Mouse (Mus musculus): ENCODE data around the gene Gm38394. TPM values are rescaled to one million over a fixed set of nuclear protein-coding genes. Genes with fewer than 3 reads are reported as not detected.
A peak's percentile ranks its signal among the peaks of the same experiment; 100 is the strongest.

The Gm38394 gene
- total and polyA plus RNA-seq, 3 experiments = 2.7 to 8.2 (median 4.7) TPM

DNA sequence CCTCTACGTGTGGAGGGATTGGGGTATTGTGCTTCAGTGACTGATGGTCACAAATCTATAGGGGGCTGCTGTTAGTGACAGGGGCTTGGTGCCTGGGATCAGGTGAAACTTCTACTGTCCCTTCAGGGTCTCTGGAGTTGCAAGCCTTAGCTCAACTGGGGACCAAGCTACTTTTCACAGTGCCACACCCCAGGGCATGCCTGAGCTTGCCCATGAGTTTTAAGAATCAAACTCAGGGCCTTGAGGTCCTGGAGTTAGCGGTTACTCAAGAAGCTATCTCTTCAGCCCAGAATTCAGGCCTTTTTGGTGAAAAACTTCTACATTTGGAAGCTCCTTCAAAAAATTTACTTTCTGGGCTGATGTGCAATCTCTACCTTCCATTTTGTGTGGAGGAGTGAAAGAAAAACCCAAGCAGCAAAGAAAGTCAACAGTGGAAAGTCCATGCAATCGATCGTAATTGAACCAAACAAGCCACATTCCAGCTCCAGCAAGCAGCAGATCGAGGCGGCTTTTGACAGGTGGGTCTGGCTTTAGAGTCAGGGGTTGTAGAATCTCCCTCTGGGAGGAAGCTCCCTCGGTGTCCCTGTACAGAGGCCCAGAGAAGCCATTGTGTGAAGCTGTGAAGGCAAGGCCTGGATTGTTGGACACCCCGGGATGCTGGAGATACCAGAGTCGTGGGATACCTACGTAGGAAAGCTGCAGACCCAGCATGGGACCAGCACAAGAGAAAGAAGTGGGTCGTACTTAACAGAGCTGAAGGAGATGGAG, 3.3 kb upstream of the Gm38394 start:
- H3K9me3 ChIP-seq (replicated peaks; ENCODE audit: low read length) = no peaks in the 10 kb centered on the region
- TF ChIP-seq MXI1 (IDR thresholded peaks at IDR 0.05; ENCODE audit: low read depth, low read length) = peak; percentile 64; the same call in 1 of the 2 replicates
- TF ChIP-seq USF1 (IDR thresholded peaks at IDR 0.05; ENCODE audit: low read depth, low read length) = no peak
- TF ChIP-seq POLR2A (IDR thresholded peaks at IDR 0.05; ENCODE audit: low read depth, low read length) = peak; percentile 54
- TF ChIP-seq SIN3A (IDR thresholded peaks at IDR 0.05; ENCODE audit: low read length) = 0 out of 2 replicates have a peak, but pooled peaks have one; percentile 57
- TF ChIP-seq ZNF384 (IDR thresholded peaks at IDR 0.05; ENCODE audit: low read depth, low read length) = no peak
- TF ChIP-seq CHD1 (IDR thresholded peaks at IDR 0.05; ENCODE audit: low read depth, low read length) = peak; percentile 98
- TF ChIP-seq ETS1 (conservative IDR thresholded peaks at IDR 0.05; ENCODE audit: low read depth, low read length) = no peak; the same call in 1 of the 2 replicates
- TF ChIP-seq MEF2A (IDR thresholded peaks at IDR 0.05; ENCODE audit: borderline replicate concordance, low read depth, low read length) = peak; percentile 36; the same call in 1 of the 2 replicates
- no peak for TF ChIP-seq UBTF (IDR thresholded peaks at IDR 0.05; ENCODE audit: low read depth, low read length)
- peak; percentile 61; the same call in 1 of the 2 replicates for TF ChIP-seq TCF12 (IDR thresholded peaks at IDR 0.05; ENCODE audit: low read depth, low read length)
- no peak for TF ChIP-seq JUN (IDR thresholded peaks at IDR 0.05; ENCODE audit: insufficient read depth, low read depth, low read length)
- 0 out of 2 replicates have a peak, but pooled peaks have one; percentile 53 for TF ChIP-seq KAT2A (IDR thresholded peaks at IDR 0.05; ENCODE audit: insufficient replicate concordance, low read length)
- TF ChIP-seq IRF4 (IDR thresholded peaks at IDR 0.05; ENCODE audit: low read depth, low read length) = peak; percentile 52; the same call in 1 of the 2 replicates
- 0 out of 2 replicates have a peak, but pooled peaks have one; percentile 41 for TF ChIP-seq E2F4 (IDR thresholded peaks at IDR 0.05; ENCODE audit: insufficient replicate concordance, low read depth, low read length)
- TF ChIP-seq TBP (conservative IDR thresholded peaks at IDR 0.05; ENCODE audit: low read depth, low read length) = no peak
- TF ChIP-seq HCFC1 (IDR thresholded peaks at IDR 0.05; ENCODE audit: low read depth, low read length) = peak; percentile 47
- peak; percentile 46; the same call in 1 of the 2 replicates for TF ChIP-seq NELFE (IDR thresholded peaks at IDR 0.05; ENCODE audit: low read depth, low read length)
- no peak for TF ChIP-seq ZMIZ1 (IDR thresholded peaks at IDR 0.05; ENCODE audit: low read depth, low read length)
- TF ChIP-seq MYC (IDR thresholded peaks at IDR 0.05; ENCODE audit: low read depth, low read length) = no peak; the same call in 1 of the 2 replicates
- peak; percentile 59 for TF ChIP-seq EP300 (IDR thresholded peaks at IDR 0.05; ENCODE audit: low read length)
- peak; percentile 57 for TF ChIP-seq MAX (IDR thresholded peaks at IDR 0.05; ENCODE audit: low read length)
- peak; percentile 18; the same call in 1 of the 2 replicates for TF ChIP-seq BHLHE40 (IDR thresholded peaks at IDR 0.05; ENCODE audit: low read depth, low read length)
- 0 out of 2 replicates have a peak, but pooled peaks have one; percentile 36 for TF ChIP-seq MAZ (IDR thresholded peaks at IDR 0.05; ENCODE audit: low read depth, low read length)
- TF ChIP-seq ELF1 (IDR thresholded peaks at IDR 0.05; ENCODE audit: low read depth, low read length) = no peak
- TF ChIP-seq SMC3 (IDR thresholded peaks at IDR 0.05; ENCODE audit: low read depth, low read length) = no peak
- H3K4me2 ChIP-seq (ENCODE audit: insufficient read depth, low read depth, poor library complexity, severe bottlenecking) = peak overlapping the region; percentile 80; the same call in 1 of the 2 replicates
- H3K27ac ChIP-seq (ENCODE audit: insufficient read depth, low read depth) = peak overlapping the region; percentile 92
- H3K79me2 ChIP-seq (replicated peaks; ENCODE audit: control insufficient read depth, extremely low read depth, insufficient read depth, poor library complexity, severe bottlenecking) = peaks cover 41% of the 10 kb centered on the region
- H3K9ac ChIP-seq (ENCODE audit: insufficient read depth, low read depth) = peak overlapping the region; percentile 99
- no peaks in the 10 kb centered on the region for H3K27me3 ChIP-seq (replicated peaks)
- peaks cover 10 to 21% of the 10 kb centered on the region in 2 experiments for H3K4me1 ChIP-seq (ENCODE audit: control insufficient read depth in 1 of 2, insufficient read depth in 2 of 2)
- in situ Hi-C loops (cut with MboI; ENCODE audit: low pct_ligation_motif_present, low pct_unique_long_range_greater_than_20kb, low sequenced_read_pairs) (no loop called here), dilution Hi-C loops (cut with MboI; ENCODE audit: extremely low pct_ligation_motif_present, extremely low pct_unique_long_range_greater_than_20kb, low sequenced_read_pairs) (no loop called here)
- H3K4me3 ChIP-seq (replicated peaks in 1 of 3; ENCODE audit: low read depth in 2 of 3, low read length in 2 of 3, poor library complexity in 1 of 3) = peak overlapping the region; percentile 3 to 77 (median 60)
- H3K36me3 ChIP-seq (replicated peaks in 1 of 2; ENCODE audit: control insufficient read depth in 1 of 2, insufficient read depth in 1 of 2, low read length in 1 of 2) = peaks cover under 1 to 5% of the 10 kb centered on the region in 2 experiments
- no peak for DNase-seq (ENCODE audit: extremely low read depth)
